Mouse (Mus musculus) embryo, embryonic 10 days (tissue): ENCODE measurements at regions not wholly inside any gene's neighbourhood (a gene's known extent, or its start where the extent isn't known, plus 50 kb on each side); places are given as distances from the start of the nearest gene placed in this dataset.
"Not testable (repeated sequence)": the region's sequence is repeated elsewhere in the genome, so short reads cannot be mapped to it uniquely, and the experiment has no call there.

Experiments
- DNase-seq: peaks from one replicate; pipeline ENCODE4 v3.0.0-alpha.2; 2015; ENCODE audit warnings: low spot score

GRCm38 (mm10) chr2:3864872-3865271 lies 152.6 kb upstream of the Frmd4a start:
- no peak for DNase-seq

GRCm38 (mm10) chr2:3866736-3867135 lies 150.8 kb upstream of the Frmd4a start:
- not testable (repeated sequence) for DNase-seq

- DNase-seq, result no peak
Measured at GRCm38 (mm10) chr2:3869701-3870100, 147.8 kb upstream of the Frmd4a start.

GRCm38 (mm10) chr2:3871748-3872147 lies 145.8 kb upstream of the Frmd4a start:
- no peak for DNase-seq

GRCm38 (mm10) chr2:3887000-3887399 lies 130.5 kb upstream of the Frmd4a start:
- peak; percentile 18 for DNase-seq

- DNase-seq, result peak; percentile 64
Measured at GRCm38 (mm10) chr2:3887845-3888433, 129.6 kb upstream of the Frmd4a start.

- no peak for DNase-seq
Measured at GRCm38 (mm10) chr2:3889381-3889780, 128.1 kb upstream of the Frmd4a start.

- no peak for DNase-seq
Measured at GRCm38 (mm10) chr2:3890462-3890861, 127.1 kb upstream of the Frmd4a start.

- DNase-seq, result no peak
Measured at GRCm38 (mm10) chr2:3907026-3907425, 110.5 kb upstream of the Frmd4a start.

- DNase-seq, result no peak
Measured at GRCm38 (mm10) chr2:3908192-3908591, 109.3 kb upstream of the Frmd4a start.

- DNase-seq, result no peak
Measured at GRCm38 (mm10) chr2:3910086-3910891, 107.2 kb upstream of the Frmd4a start.

GRCm38 (mm10) chr2:3915141-3915540 lies 102.4 kb upstream of the Frmd4a start:
- DNase-seq, result no peak

GRCm38 (mm10) chr2:3916365-3916764 lies 101.2 kb upstream of the Frmd4a start:
- no peak for DNase-seq

GRCm38 (mm10) chr2:3918156-3918555 lies 99.4 kb upstream of the Frmd4a start:
- DNase-seq, result no peak

GRCm38 (mm10) chr2:3919893-3920292 lies 97.6 kb upstream of the Frmd4a start:
- DNase-seq, result no peak

GRCm38 (mm10) chr2:3921084-3921483 lies 96.4 kb upstream of the Frmd4a start:
- DNase-seq, result not testable (repeated sequence)

GRCm38 (mm10) chr2:3922739-3923138 lies 94.8 kb upstream of the Frmd4a start:
- DNase-seq, result no peak

GRCm38 (mm10) chr2:3924696-3925095 lies 92.8 kb upstream of the Frmd4a start:
- no peak for DNase-seq

- DNase-seq, result no peak
Measured at GRCm38 (mm10) chr2:3925199-3925598, 92.3 kb upstream of the Frmd4a start.

GRCm38 (mm10) chr2:3926129-3926528 lies 91.4 kb upstream of the Frmd4a start:
- no peak for DNase-seq

GRCm38 (mm10) chr2:3927141-3927810 lies 90.2 kb upstream of the Frmd4a start:
- DNase-seq, result no peak

GRCm38 (mm10) chr2:3927853-3928252 lies 89.7 kb upstream of the Frmd4a start:
- no peak for DNase-seq

- no peak for DNase-seq
Measured at GRCm38 (mm10) chr2:3930650-3931049, 86.9 kb upstream of the Frmd4a start.
